Mouse (Mus musculus): ENCODE measurements around the gene Saysd1. TPM values are rescaled to one million over a fixed set of nuclear protein-coding genes. Genes with fewer than 3 reads are reported as not detected.

Gene Saysd1
- polyA plus RNA-seq, 2 experiments: 1.9 to 4.1 TPM

DNA sequence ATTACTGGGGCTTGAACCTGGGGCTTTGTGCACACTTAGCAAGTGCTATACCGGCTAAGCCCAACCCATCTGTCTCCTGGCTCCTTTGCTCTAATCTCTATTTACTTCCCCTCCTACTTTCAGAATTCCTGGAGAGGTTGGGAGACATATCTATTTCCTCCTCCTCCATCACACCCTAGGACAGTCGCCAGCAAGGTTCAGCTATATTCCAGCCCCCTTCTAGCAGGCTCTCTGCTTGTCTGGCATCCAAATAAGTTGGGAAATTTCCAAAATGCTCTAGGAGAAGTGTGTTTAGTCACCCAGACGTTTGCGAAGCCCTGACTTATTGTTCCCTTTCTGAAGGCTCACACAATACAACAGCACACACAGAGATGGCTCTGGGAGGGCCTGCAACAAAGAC, 35.1 kb downstream of the Saysd1 start:
- no peak overlapping the region for H3K9ac ChIP-seq (replicated peaks)
- DNase-seq (ENCODE audit: low read depth in 3 of 3, low spot score in 3 of 3) (no peak), ATAC-seq (ENCODE audit: insufficient read depth) (no peak)
- no peaks in the 10 kb centered on the region for H3K4me1 ChIP-seq (replicated peaks; ENCODE audit: control insufficient read depth in 2 of 2, insufficient read depth in 2 of 2, low read length in 1 of 2)
- H3K27ac ChIP-seq: no peak overlapping the region
- 41% methylated on average over 4 of the region's 4 CpGs for whole genome bisulfite sequencing (ENCODE audit: insufficient replicate concordance)
- H3K4me2 ChIP-seq (ENCODE audit: low read depth): no peak overlapping the region
- no peaks in the 10 kb centered on the region for H3K9me3 ChIP-seq (ENCODE audit: control insufficient read depth, low read length)
- H3K36me3 ChIP-seq (replicated peaks; ENCODE audit: control insufficient read depth, insufficient read depth, low read depth): no peaks in the 10 kb centered on the region
- H3K4me3 ChIP-seq (ENCODE audit: insufficient read depth in 1 of 2, low read depth in 2 of 2, low read length in 2 of 2): no peak overlapping the region
- TF ChIP-seq EP300 (IDR thresholded peaks at IDR 0.05; ENCODE audit: low read depth) (no peak), CTCF (IDR thresholded peaks at IDR 0.05; ENCODE audit: low read depth) (no peak)
- no peaks in the 10 kb centered on the region for H3K27me3 ChIP-seq (ENCODE audit: control insufficient read depth, insufficient read depth, low read length)

DNA sequence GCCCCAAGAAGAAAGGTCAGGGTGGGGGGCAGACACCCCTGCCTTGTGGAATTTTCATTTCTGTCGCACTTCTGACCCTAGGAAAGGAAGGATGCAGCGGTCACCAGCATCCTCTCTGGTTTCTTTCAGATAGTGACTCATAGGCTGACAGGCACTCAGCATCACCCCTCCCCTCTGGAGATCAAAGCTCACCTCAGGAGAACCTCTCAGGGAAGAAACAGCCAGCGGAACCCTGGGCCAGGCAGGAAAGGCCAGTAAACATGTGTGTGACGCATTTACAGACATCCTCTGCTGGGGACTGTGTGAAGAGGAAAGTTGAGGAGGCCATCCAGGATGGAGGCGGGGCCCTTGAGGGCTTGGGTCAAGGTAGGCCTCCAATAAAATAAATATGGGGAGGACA, 40.3 kb downstream of the Saysd1 start:
- no peak for ATAC-seq (ENCODE audit: insufficient read depth)
- no peak for DNase-seq (ENCODE audit: low read depth in 3 of 3, low spot score in 3 of 3)
- Histone ChIP-seq H3K9me3 (ENCODE audit: control insufficient read depth, low read length) (no peaks in the 10 kb centered on the region), H3K9ac (replicated peaks) (no peak overlapping the region), H3K4me1 (replicated peaks; ENCODE audit: control insufficient read depth in 2 of 2, insufficient read depth in 2 of 2, low read length in 1 of 2) (no peaks in the 10 kb centered on the region), H3K4me2 (ENCODE audit: low read depth) (no peak overlapping the region), H3K27me3 (ENCODE audit: control insufficient read depth, insufficient read depth, low read length) (no peaks in the 10 kb centered on the region), H3K4me3 (ENCODE audit: insufficient read depth in 1 of 2, low read depth in 2 of 2, low read length in 2 of 2) (no peak overlapping the region), H3K36me3 (replicated peaks; ENCODE audit: control insufficient read depth, insufficient read depth, low read depth) (no peaks in the 10 kb centered on the region), H3K27ac (no peak overlapping the region)
- no peak for TF ChIP-seq CTCF (IDR thresholded peaks at IDR 0.05; ENCODE audit: low read depth)
- TF ChIP-seq EP300 (IDR thresholded peaks at IDR 0.05; ENCODE audit: low read depth): no peak
- 25% methylated on average over 5 of the region's 5 CpGs for WGBS (ENCODE audit: insufficient replicate concordance)

GRCm38 (mm10) chr14:20094942-20095341, 43.4 kb downstream of the Saysd1 start:
- H3K9me3 ChIP-seq (ENCODE audit: control insufficient read depth, low read length): no peaks in the 10 kb centered on the region
- TF ChIP-seq EP300 (IDR thresholded peaks at IDR 0.05; ENCODE audit: low read depth) (no peak), CTCF (IDR thresholded peaks at IDR 0.05; ENCODE audit: low read depth) (no peak)
- DNase-seq (ENCODE audit: low read depth in 3 of 3, low spot score in 3 of 3): no peak
- no peaks in the 10 kb centered on the region for H3K27me3 ChIP-seq (ENCODE audit: control insufficient read depth, insufficient read depth, low read length)
- no peaks in the 10 kb centered on the region for H3K36me3 ChIP-seq (replicated peaks; ENCODE audit: control insufficient read depth, insufficient read depth, low read depth)
- ATAC-seq (ENCODE audit: insufficient read depth): no peak
- H3K9ac ChIP-seq (replicated peaks): no peak overlapping the region
- H3K4me3 ChIP-seq (ENCODE audit: insufficient read depth in 1 of 2, low read depth in 2 of 2, low read length in 2 of 2): no peak overlapping the region
- no peak overlapping the region for H3K4me2 ChIP-seq (ENCODE audit: low read depth)
- no peaks in the 10 kb centered on the region for H3K4me1 ChIP-seq (replicated peaks; ENCODE audit: control insufficient read depth in 2 of 2, insufficient read depth in 2 of 2, low read length in 1 of 2)
- no peak overlapping the region for H3K27ac ChIP-seq
- 16% methylated on average over 5 of the region's 5 CpGs for WGBS (ENCODE audit: insufficient replicate concordance)

GRCm38 (mm10) chr14:20093493-20093892, 44.8 kb downstream of the Saysd1 start:
- Histone ChIP-seq H3K27ac (no peak overlapping the region), H3K4me3 (ENCODE audit: insufficient read depth in 1 of 2, low read depth in 2 of 2, low read length in 2 of 2) (no peak overlapping the region), H3K27me3 (ENCODE audit: control insufficient read depth, insufficient read depth, low read length) (no peaks in the 10 kb centered on the region), H3K36me3 (replicated peaks; ENCODE audit: control insufficient read depth, insufficient read depth, low read depth) (no peaks in the 10 kb centered on the region), H3K4me1 (replicated peaks; ENCODE audit: control insufficient read depth in 2 of 2, insufficient read depth in 2 of 2, low read length in 1 of 2) (no peaks in the 10 kb centered on the region), H3K9me3 (ENCODE audit: control insufficient read depth, low read length) (no peaks in the 10 kb centered on the region), H3K4me2 (ENCODE audit: low read depth) (no peak overlapping the region), H3K9ac (replicated peaks) (no peak overlapping the region)
- ATAC-seq (ENCODE audit: insufficient read depth): no peak
- no peak for TF ChIP-seq EP300 (IDR thresholded peaks at IDR 0.05; ENCODE audit: low read depth)
- no peak for TF ChIP-seq CTCF (IDR thresholded peaks at IDR 0.05; ENCODE audit: low read depth)
- WGBS (ENCODE audit: insufficient replicate concordance): 15% methylated on average over 7 of the region's 7 CpGs
- no peak for DNase-seq (ENCODE audit: low read depth in 3 of 3, low spot score in 3 of 3)

DNA sequence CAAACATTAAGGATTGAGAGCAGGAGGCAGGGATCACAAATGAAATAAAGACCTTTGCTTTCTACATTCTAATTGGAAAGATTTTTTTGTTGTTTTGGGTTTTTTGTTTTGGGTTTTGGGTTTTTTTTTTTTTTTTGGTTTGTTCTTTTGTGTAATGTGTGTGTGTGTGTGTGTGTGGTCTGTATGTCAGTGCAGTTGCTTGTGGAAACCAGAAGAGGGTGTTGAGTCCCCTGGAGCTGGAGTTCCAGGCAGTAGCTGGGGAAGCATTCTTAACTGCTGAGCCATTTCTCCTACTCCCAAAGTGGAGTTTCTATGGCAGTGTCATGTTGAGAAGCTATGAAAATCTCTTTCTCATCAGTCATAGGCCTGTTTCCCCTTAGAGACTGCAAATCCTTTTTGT, 54.0 kb downstream of the Saysd1 start:
- Histone ChIP-seq H3K4me1 (replicated peaks; ENCODE audit: control insufficient read depth in 2 of 2, insufficient read depth in 2 of 2, low read length in 1 of 2) (peaks cover 7 to 25% of the 10 kb centered on the region in 2 experiments), H3K9me3 (ENCODE audit: control insufficient read depth, low read length) (no peaks in the 10 kb centered on the region), H3K9ac (replicated peaks) (no peak overlapping the region), H3K27ac (no peak overlapping the region), H3K4me2 (ENCODE audit: low read depth) (no peak overlapping the region), H3K4me3 (ENCODE audit: insufficient read depth in 1 of 2, low read depth in 2 of 2, low read length in 2 of 2) (no peak overlapping the region), H3K27me3 (ENCODE audit: control insufficient read depth, insufficient read depth, low read length) (no peaks in the 10 kb centered on the region), H3K36me3 (replicated peaks; ENCODE audit: control insufficient read depth, insufficient read depth, low read depth) (no peaks in the 10 kb centered on the region)
- DNase-seq (ENCODE audit: low read depth in 3 of 3, low spot score in 3 of 3): no peak
- no peak for ATAC-seq (ENCODE audit: insufficient read depth)
- TF ChIP-seq EP300 (IDR thresholded peaks at IDR 0.05; ENCODE audit: low read depth) (no peak), CTCF (IDR thresholded peaks at IDR 0.05; ENCODE audit: low read depth) (no peak)
